Mouse (Mus musculus): ENCODE data around the gene Ctsz. TPM values are rescaled to one million over a fixed set of nuclear protein-coding genes. Genes with fewer than 3 reads are reported as not detected.

The Ctsz gene
- polyA plus RNA-seq, 1 experiment, result 59.2 TPM

DNA sequence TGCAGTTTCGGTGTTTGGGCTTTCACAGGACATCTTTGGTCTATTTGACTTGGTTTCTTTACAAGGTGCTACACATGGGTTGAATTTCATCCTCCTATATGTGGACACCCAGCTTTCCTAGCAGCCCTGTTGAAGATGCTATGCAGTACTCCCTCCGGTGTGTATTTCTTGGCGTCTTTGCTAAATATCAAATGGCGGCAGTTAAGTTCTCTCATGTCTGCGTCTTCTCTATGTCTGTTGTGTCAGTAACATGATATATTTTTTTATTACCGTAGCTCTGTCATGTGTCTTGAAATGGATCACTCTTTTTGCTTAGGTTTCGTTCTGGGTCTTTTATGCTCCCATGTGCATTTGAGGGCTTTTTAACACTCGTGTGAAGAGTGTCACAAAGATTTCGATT lies 57.8 kb downstream of the Ctsz start:
- Histone ChIP-seq H3K4me1 (ENCODE audit: control insufficient read depth, insufficient read depth, low read length) (no peaks in the 10 kb centered on the region), H3K27ac (ENCODE audit: insufficient read depth, low read length) (no peak overlapping the region), H3K36me3 (ENCODE audit: control insufficient read depth, insufficient read depth, low read length, poor library complexity, severe bottlenecking) (no peaks in the 10 kb centered on the region), H3K4me3 (ENCODE audit: low read depth, low read length) (no peak overlapping the region), H3K27me3 (ENCODE audit: control insufficient read depth, insufficient read depth, low read length, poor library complexity, severe bottlenecking) (no peaks in the 10 kb centered on the region), H3K9me3 (replicated peaks; ENCODE audit: control insufficient read depth, insufficient read depth, low read length, poor library complexity, severe bottlenecking) (no peaks in the 10 kb centered on the region), H3K9ac (ENCODE audit: low read depth, poor library complexity, severe bottlenecking) (no peak overlapping the region)
- TF ChIP-seq CTCF (IDR thresholded peaks at IDR 0.05; ENCODE audit: low read depth, low read length), result no peak
- no peak for TF ChIP-seq POLR2A (IDR thresholded peaks at IDR 0.05; ENCODE audit: insufficient read depth, low read length)
- TF ChIP-seq EP300 (IDR thresholded peaks at IDR 0.05; ENCODE audit: insufficient read depth, low read depth, low read length), result no peak

Other genes starting within 250 kb of the Ctsz start
- 394 and 424 TPM in 2 replicates for gene Gnas, start 154.7 kb downstream of the Ctsz start, polyA plus RNA-seq (2011; ENCODE audit: insufficient read depth, insufficient read length, low read depth, missing spikeins)
- 0.40 and 0.90 TPM in 2 replicates for gene Gm20721, start 92.3 kb downstream of the Ctsz start, polyA plus RNA-seq (2011; ENCODE audit: insufficient read depth, insufficient read length, low read depth, missing spikeins)
- gene Nelfcd, start 23.2 kb downstream of the Ctsz start, polyA plus RNA-seq (2011; ENCODE audit: insufficient read depth, insufficient read length, low read depth, missing spikeins), result 64.3 and 69.5 TPM in 2 replicates
- not detected in 2 replicates for gene Tubb1, start 11.7 kb upstream of the Ctsz start, polyA plus RNA-seq (2011; ENCODE audit: insufficient read depth, insufficient read length, low read depth, missing spikeins)
- gene Atp5e, start 25.1 kb upstream of the Ctsz start, polyA plus RNA-seq (2011; ENCODE audit: insufficient read depth, insufficient read length, low read depth, missing spikeins), result 311 and 337 TPM in 2 replicates
- 62.3 and 72.2 TPM in 2 replicates for gene Prelid3b, start 34.0 kb upstream of the Ctsz start, polyA plus RNA-seq (2011; ENCODE audit: insufficient read depth, insufficient read length, low read depth, missing spikeins)
- not detected in 2 replicates for gene Zfp831, start 204.5 kb upstream of the Ctsz start, polyA plus RNA-seq (2011; ENCODE audit: insufficient read depth, insufficient read length, low read depth, missing spikeins)

Measured in ES-Bruce4 (cell line).